Mouse (Mus musculus) heart, embryonic 16.5 days (tissue): Measurements from ENCODE around the gene Traf6. TPM values are rescaled to one million over a fixed set of nuclear protein-coding genes. Genes with fewer than 3 reads are reported as not detected.

Source experiments
- ATAC-seq: fragments of 200-750 bp; cut with Nextera tagmentation; replicated peaks from 2 replicates; pipeline ENCODE4 v1.8.0; 2017; ENCODE audit warnings: moderate number of reproducible peaks; ENCODE audit not compliant: insufficient read depth, low FRiP score; ENCODE audit errors: extremely low read depth
- H3K27ac ChIP-seq: fragments of 300-500 bp; sonication (generic); 2 replicates; pipeline ENCODE4 v1.5.1; 2014; ENCODE audit warnings: mild to moderate bottlenecking, low read length, control low read depth, moderate library complexity
- H3K27me3 ChIP-seq: fragments of 300-500 bp; sonication (generic); 2 replicates; pipeline ENCODE4 v1.6.1; 2014; ENCODE audit warnings: low read length, mixed read lengths; ENCODE audit not compliant: control insufficient read depth, insufficient read depth
- H3K36me3 ChIP-seq: fragments of 300-500 bp; sonication (generic); 2 replicates; pipeline ENCODE4 v1.6.1; 2014; ENCODE audit not compliant: control insufficient read depth, insufficient read depth
- H3K4me1 ChIP-seq: fragments of 300-500 bp; sonication (generic); 2 replicates; pipeline ENCODE4 v1.6.1; 2014; ENCODE audit warnings: low read length, mixed read lengths; ENCODE audit not compliant: control insufficient read depth, insufficient read depth
- H3K4me2 ChIP-seq: fragments of 300-500 bp; sonication (generic); 2 replicates; pipeline ENCODE4 v1.6.1; 2014; ENCODE audit warnings: low read depth, mild to moderate bottlenecking, control low read depth, low read length
- H3K4me3 ChIP-seq: fragments of 300-500 bp; sonication (generic); 2 replicates; pipeline ENCODE4 v1.5.1; 2014; ENCODE audit warnings: mild to moderate bottlenecking, control low read depth, low read length
- H3K9ac ChIP-seq: fragments of 300-500 bp; sonication (generic); 2 replicates; pipeline ENCODE4 v1.6.1; 2014; ENCODE audit warnings: low read length, control low read depth
- H3K9me3 ChIP-seq: fragments of 300-500 bp; sonication (generic); replicated peaks from 2 replicates; pipeline ENCODE4 v1.6.1; 2016; ENCODE audit warnings: low read length; ENCODE audit not compliant: control insufficient read depth
- WGBS: fragments of 180-500 bp; shearing (Covaris S2); extraction: QIAGEN DNeasy Blood & Tissue Kit; methylation state at CpG from one replicate; pipeline ENCODE4 v1.1.7; 2014; 5-methylcytosine and 5-hydroxymethylcytosine counted together
- polyA plus RNA-seq: library from polyadenylated mRNA; unstranded; fragments of >200 nt; fragmentation: Nextera tagmentation; extraction: Ambion mirVana; gene quantifications from 2 replicates; pipeline ENCODE4 v1.2.1, GENCODE M21; 2015

Traf6 gene
- polyA plus RNA-seq, 1 experiment from 2014 or later, result 6.2 TPM

DNA sequence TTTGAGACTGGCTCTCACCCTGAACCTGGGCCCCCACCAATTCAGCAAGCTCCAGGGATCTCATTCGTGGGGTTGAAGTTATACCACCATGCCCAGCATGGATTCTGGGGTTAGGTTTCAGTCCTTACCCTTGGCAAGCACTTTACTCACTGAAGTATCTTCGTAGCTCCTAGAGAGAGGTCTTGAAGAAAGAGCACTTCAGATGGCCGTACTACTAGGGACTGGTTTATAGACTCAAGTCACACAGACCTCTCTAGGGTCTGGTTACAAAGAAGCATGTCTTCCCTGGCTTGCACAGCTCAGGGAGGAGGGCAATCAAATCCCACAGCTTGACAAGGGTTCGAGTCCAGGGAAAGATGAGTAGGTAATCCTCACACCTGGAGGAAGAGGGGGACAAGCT is 43.6 kb downstream of the Traf6 start:
- H3K9me3 ChIP-seq, result no peaks in the 10 kb centered on the region
- H3K9ac ChIP-seq, result no peak overlapping the region
- no peak for ATAC-seq
- no peak overlapping the region for H3K4me3 ChIP-seq
- H3K4me2 ChIP-seq, result no peak overlapping the region
- WGBS, result 83% methylated on average over 4 of the region's 4 CpGs
- peaks cover 12% of the 10 kb centered on the region for H3K4me1 ChIP-seq
- H3K36me3 ChIP-seq, result no peaks in the 10 kb centered on the region
- H3K27me3 ChIP-seq, result no peaks in the 10 kb centered on the region
- no peak overlapping the region for H3K27ac ChIP-seq

DNA sequence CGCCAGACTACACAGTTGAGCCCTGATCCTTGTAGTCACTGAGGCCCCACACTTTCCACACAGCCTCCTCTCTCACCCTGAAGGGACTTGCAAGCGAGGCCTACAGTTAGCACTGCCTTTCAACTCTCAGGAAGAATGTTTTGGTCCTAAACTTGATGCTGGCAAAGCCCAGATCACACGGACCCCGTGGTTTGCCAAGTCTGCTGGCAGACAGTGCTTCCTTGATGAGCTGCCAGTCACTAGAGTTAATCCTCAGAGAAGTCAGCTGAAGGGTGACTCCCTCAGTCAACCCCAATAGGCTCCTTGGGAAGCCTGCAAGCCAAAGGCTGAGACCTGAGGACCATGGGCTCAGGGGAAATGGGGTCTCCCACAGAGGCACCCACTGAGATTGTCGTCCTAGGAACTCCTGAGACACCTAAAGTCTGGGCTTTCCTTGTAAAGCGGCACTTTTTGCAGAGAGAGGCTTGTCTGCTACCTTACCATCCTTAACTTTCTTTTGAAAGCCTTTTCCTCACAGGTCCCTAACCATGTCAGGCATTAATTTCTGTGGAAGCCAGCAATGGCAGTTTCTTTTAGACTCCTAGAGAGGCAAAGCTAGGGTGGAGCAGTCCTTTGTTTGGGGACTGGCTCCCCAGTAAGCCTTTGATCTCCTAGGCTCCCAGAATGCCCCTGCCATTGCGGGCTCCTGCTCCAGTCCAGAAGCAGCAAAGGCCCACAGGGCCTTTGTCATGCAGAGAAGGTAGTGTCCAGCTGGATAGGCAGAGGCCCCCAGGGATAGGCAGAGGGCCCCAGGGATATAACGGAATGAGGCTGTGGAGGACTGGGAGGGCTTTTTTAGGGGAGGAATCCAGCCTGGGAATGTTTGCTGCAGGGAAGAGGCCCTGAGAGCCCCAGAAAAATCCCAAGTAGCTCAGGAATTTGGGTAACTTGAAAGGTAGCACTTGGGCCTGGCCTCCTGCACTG is 44.4 kb downstream of the Traf6 start:
- H3K4me1 ChIP-seq, result peaks cover 12% of the 10 kb centered on the region
- H3K27ac ChIP-seq, result peak overlapping the region; percentile 53
- no peaks in the 10 kb centered on the region for H3K9me3 ChIP-seq
- no peak overlapping the region for H3K9ac ChIP-seq
- H3K36me3 ChIP-seq, result no peaks in the 10 kb centered on the region
- no peak overlapping the region for H3K4me3 ChIP-seq
- ATAC-seq, result peak; percentile 61
- WGBS, result 44% methylated on average over 8 of the region's 8 CpGs
- H3K4me2 ChIP-seq, result no peak overlapping the region
- H3K27me3 ChIP-seq, result no peaks in the 10 kb centered on the region

DNA sequence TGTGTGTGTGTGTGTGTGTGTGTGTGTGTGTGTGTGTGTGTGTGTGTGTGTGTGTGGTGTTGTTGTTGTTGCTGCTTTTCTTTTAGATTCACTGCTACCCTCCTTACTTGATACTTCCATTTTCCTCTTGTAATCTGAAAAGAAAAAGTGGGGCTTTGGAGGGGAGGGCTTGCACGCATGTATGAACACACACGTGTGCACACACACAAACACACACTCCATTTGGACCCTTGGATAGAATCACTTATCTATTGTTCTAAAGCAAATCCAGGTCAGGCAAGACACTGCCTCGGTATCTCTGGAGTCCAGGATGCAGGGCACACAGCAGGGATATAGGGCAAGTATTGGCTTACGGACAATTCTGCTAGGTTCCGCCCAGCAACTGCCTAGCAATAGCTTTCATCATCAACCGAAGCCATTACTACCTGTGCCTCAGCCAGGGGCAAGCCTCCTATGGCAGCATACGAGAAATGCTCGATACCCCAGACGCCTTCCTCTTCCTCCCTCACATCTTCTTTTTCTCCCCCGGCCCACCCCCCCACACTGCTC is 45.2 kb downstream of the Traf6 start:
- Histone ChIP-seq H3K9me3 (no peaks in the 10 kb centered on the region), H3K36me3 (no peaks in the 10 kb centered on the region), H3K27me3 (no peaks in the 10 kb centered on the region), H3K4me2 (no peak overlapping the region), H3K4me1 (peaks cover 12% of the 10 kb centered on the region), H3K27ac (0 out of 2 replicates have a peak overlapping the region, but pooled peaks have one; percentile 32), H3K4me3 (no peak overlapping the region), H3K9ac (no peak overlapping the region)
- WGBS, result 65% methylated on average over 10 of the region's 10 CpGs
- no peak for ATAC-seq

DNA sequence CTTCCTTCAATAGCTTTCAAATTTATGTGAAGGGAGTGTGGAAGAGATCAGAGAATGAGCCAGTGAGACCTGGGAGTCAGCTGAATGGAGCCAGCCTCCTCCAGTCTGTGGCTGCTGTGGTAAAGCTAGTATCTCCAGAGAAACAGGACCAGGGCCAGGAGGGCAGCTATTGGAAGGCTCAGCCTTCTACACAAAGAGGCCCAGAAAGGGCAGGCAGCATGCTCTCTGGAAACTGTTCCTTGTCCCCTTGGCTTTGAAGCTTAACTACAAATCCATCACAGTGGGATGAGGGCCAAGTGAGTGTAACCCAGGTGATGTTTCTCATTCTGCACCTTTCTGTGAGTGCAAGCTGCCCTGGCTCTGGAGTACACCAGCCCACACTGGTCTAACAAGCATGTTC is 49.6 kb downstream of the Traf6 start:
- no peak overlapping the region for H3K4me3 ChIP-seq
- no peak for ATAC-seq
- H3K9ac ChIP-seq, result no peak overlapping the region
- H3K27ac ChIP-seq, result no peak overlapping the region
- no peaks in the 10 kb centered on the region for H3K27me3 ChIP-seq
- H3K36me3 ChIP-seq, result no peaks in the 10 kb centered on the region
- no peak overlapping the region for H3K4me2 ChIP-seq
- H3K9me3 ChIP-seq, result no peaks in the 10 kb centered on the region
- H3K4me1 ChIP-seq, result peaks cover 8% of the 10 kb centered on the region

DNA sequence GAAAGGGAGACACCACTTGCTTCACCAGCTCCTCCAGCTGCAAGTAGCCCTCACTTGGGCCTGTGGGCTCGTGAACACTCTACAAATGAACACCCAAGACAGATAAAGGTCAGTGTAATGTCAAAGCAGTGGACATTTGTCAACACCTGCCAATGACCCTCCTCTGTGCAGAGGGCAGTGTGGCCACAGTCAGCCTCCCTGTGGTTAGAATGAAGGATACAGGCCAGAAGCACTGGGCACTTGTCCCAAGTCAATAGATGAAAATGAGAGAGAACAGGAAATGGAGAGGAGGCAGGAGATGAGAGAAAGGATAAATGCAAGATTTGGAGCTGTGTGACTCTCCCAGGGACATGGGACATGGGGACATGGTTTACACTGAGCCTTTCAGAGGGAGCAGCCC is 51.2 kb downstream of the Traf6 start:
- Histone ChIP-seq H3K4me1 (peaks cover 2% of the 10 kb centered on the region; the same call in 1 of the 2 replicates), H3K36me3 (no peaks in the 10 kb centered on the region), H3K27me3 (no peaks in the 10 kb centered on the region), H3K9me3 (no peaks in the 10 kb centered on the region), H3K27ac (no peak overlapping the region), H3K4me3 (no peak overlapping the region), H3K9ac (no peak overlapping the region), H3K4me2 (no peak overlapping the region)
- ATAC-seq, result no peak
- 43% methylated on average over 1 of the region's 1 CpGs for WGBS

DNA sequence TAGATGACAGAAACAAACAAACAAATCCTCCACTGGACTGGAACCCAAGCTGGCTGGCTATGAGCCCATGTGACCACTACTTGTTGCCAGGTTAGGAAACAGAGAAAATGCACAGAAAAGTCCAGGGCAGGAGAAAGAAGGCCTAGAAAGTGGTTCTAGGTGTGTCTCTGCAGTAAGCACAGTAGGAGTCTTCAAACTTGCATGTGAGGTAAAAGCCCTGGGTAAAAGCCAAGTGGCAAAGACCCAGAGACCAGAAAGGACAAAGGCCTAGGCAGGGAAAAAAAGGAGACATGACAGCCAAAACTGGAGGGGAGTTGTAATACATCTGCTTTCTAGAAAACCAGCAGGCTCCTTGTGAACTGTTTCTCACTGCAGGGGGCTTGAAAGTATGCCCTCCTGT is 52.7 kb downstream of the Traf6 start:
- no peaks in the 10 kb centered on the region for H3K9me3 ChIP-seq
- no peak overlapping the region for H3K4me3 ChIP-seq
- no peak overlapping the region for H3K27ac ChIP-seq
- ATAC-seq, result no peak
- H3K27me3 ChIP-seq, result no peaks in the 10 kb centered on the region
- H3K36me3 ChIP-seq, result no peaks in the 10 kb centered on the region
- H3K4me1 ChIP-seq, result peaks cover 2% of the 10 kb centered on the region; the same call in 1 of the 2 replicates
- no peak overlapping the region for H3K4me2 ChIP-seq
- no peak overlapping the region for H3K9ac ChIP-seq

DNA sequence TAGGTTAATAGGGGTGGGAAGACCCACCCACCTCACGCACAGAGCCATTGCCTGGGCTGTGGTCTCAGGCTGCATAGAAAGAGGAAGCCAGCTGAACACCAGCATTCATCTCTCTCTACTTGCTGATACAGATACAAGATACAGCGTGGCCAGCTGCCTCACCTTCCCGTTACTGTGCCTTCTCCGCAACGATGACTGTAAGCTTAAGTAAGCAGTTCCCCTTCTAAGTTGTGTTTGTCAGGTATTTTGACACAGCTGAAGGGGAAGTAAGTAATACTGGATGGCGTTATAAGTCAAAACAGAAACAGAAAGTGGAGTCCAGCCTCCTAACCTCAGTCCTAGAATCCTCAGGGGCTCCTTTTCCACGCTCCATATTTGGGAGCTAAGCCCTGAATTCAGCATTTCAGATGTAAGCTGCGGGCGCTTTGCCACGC is 54.6 kb downstream of the Traf6 start:
- Histone ChIP-seq H3K4me2 (0 out of 2 replicates have a peak overlapping the region, but pooled peaks have one; percentile 16), H3K9ac (no peak overlapping the region), H3K9me3 (no peaks in the 10 kb centered on the region), H3K4me1 (peaks cover 2% of the 10 kb centered on the region; the same call in 1 of the 2 replicates), H3K4me3 (no peak overlapping the region), H3K27me3 (no peaks in the 10 kb centered on the region), H3K36me3 (no peaks in the 10 kb centered on the region), H3K27ac (no peak overlapping the region)
- ATAC-seq, result no peak
- 79% methylated on average over 10 of the region's 10 CpGs for WGBS

DNA sequence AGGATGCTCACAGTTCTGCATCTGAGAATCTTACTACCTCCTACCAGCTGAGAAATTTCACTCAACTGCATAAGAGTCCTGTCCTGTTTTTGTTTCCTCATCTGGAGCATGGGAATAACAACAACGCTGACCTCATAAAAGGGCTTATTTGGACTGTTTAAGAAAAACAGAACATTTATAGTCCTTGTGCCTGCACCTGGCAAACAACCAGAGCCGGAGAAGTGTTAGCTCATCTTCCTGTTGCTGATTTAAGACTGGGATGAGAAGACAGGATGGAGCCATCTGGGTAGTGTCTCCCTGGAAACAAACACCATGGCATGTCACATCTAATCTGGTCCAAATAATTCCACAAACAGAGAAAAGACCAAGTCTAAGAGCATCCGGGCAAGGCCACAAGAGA is 55.3 kb downstream of the Traf6 start:
- H3K9me3 ChIP-seq, result no peaks in the 10 kb centered on the region
- 0 out of 2 replicates have a peak, but pooled peaks have one; percentile 29 for ATAC-seq
- H3K4me3 ChIP-seq, result no peak overlapping the region
- peaks cover 2% of the 10 kb centered on the region; the same call in 1 of the 2 replicates for H3K4me1 ChIP-seq
- no peaks in the 10 kb centered on the region for H3K27me3 ChIP-seq
- H3K9ac ChIP-seq, result no peak overlapping the region
- no peak overlapping the region for H3K27ac ChIP-seq
- H3K4me2 ChIP-seq, result no peak overlapping the region
- 56% methylated on average over 3 of the region's 3 CpGs for WGBS
- H3K36me3 ChIP-seq, result no peaks in the 10 kb centered on the region

- H3K9ac ChIP-seq, result no peak overlapping the region
- H3K36me3 ChIP-seq, result no peaks in the 10 kb centered on the region
- 48% methylated on average over 5 of the region's 5 CpGs for WGBS
- H3K27ac ChIP-seq, result no peak overlapping the region
- H3K27me3 ChIP-seq, result no peaks in the 10 kb centered on the region
- no peaks in the 10 kb centered on the region for H3K9me3 ChIP-seq
- ATAC-seq, result no peak
- H3K4me1 ChIP-seq, result no peaks in the 10 kb centered on the region
- H3K4me3 ChIP-seq, result no peak overlapping the region
- no peak overlapping the region for H3K4me2 ChIP-seq
These were observed 61.7 kb downstream of the Traf6 start for GRCm38 (mm10) chr2:101739914-101740313.
